Mouse (Mus musculus): Measurements from ENCODE around the gene Macrod2.

GRCm38 (mm10) chr2:141825606-141826495, 1430.7 kb downstream of the Macrod2 start:
- TF ChIP-seq CTCF (IDR thresholded peaks at IDR 0.05; ENCODE audit: low read depth) (no peak), EP300 (IDR thresholded peaks at IDR 0.05; ENCODE audit: low read depth) (no peak)
